Comparison of ENCODE assay signal across 14 mouse cellular contexts in genomic region chr2:28698566-28698965, GRCm38 (mm10). TPM values are rescaled to one million over a fixed set of nuclear protein-coding genes. Genes with fewer than 3 reads are reported as not detected.
DNase-seq lines count a peak whose midpoint lies in the region; ATAC-seq lines count a peak whose summit lies in the region.
"Had no signal": no experiment of that assay in that cellular context is flagged by ENCODE, and none has a peak within 500 bp of the region (broad histone marks: within the 10 kb centered on the region; RNA-seq: fewer than 3 reads in every experiment).

No protein-coding gene starts in this region.

- ATAC-seq in monocyte, adult 5-6 weeks (replicated peaks; ENCODE audit: insufficient number of reproducible peaks, low FRiP score, low TSS enrichment, poor library complexity, severe bottlenecking) = peak; percentile 41
- ATAC-seq: activated CD4-positive, CD25-positive, alpha-beta regulatory T cell, adult 4 months; CD4-positive, CD25-positive, alpha-beta regulatory T cell, adult 4 months had no signal

- peaks cover 14% of the 10 kb centered on the region for H3K27me3 ChIP-seq in heart, embryonic 10.5 days (ENCODE audit: insufficient read depth, poor library complexity, severe bottlenecking)
- H3K27me3 ChIP-seq in limb, embryonic 10.5 days (ENCODE audit: low read depth, poor library complexity, severe bottlenecking) = peaks cover 23% of the 10 kb centered on the region; the same call in 1 of the 2 replicates
- H3K27me3 ChIP-seq: intestine, embryonic 15.5 days had no signal

- intact Hi-C loops in heart, postnatal 25 days (cut with DNase I) = no loop called here

- no peaks in the 10 kb centered on the region for H3K36me3 ChIP-seq in heart, embryonic 10.5 days
- no peaks in the 10 kb centered on the region for H3K36me3 ChIP-seq in limb, embryonic 10.5 days
- H3K36me3 ChIP-seq: intestine, embryonic 15.5 days had no signal

- WGBS in heart, embryonic 10.5 days = 71% methylated on average over 5 of the region's 5 CpGs
- WGBS in limb, embryonic 10.5 days = 76% methylated on average over 5 of the region's 5 CpGs

- peaks cover 22% of the 10 kb centered on the region for H3K4me1 ChIP-seq in heart, embryonic 10.5 days
- peaks cover 36% of the 10 kb centered on the region for H3K4me1 ChIP-seq in limb, embryonic 10.5 days

- H3K4me3 ChIP-seq in heart, embryonic 10.5 days = 0 out of 2 replicates have a peak overlapping the region, but pooled peaks have one; percentile 79
- H3K4me3 ChIP-seq in limb, embryonic 10.5 days = no peak overlapping the region; the same call in 1 of the 2 replicates

- no peak overlapping the region for H3K27ac ChIP-seq in heart, embryonic 10.5 days
- peak overlapping the region; percentile 76; the same call in 1 of the 2 replicates for H3K27ac ChIP-seq in limb, embryonic 10.5 days
- H3K27ac ChIP-seq: intestine, embryonic 15.5 days had no signal

- DNase-seq in heart, embryonic 10.5 days (ENCODE audit: low spot score) = no peak
- DNase-seq in heart, postnatal 25 days (ENCODE audit: low spot score) = no peak
- peak; percentile 17 to 28 for DNase-seq in spleen, postnatal 10 days (ENCODE audit: low spot score in 2 of 2)
- no peak for DNase-seq in spleen, adult 12 weeks (ENCODE audit: low spot score)
- DNase-seq in limb, embryonic 10.5 days (ENCODE audit: low spot score) = no peak
- no peak for DNase-seq in adrenal gland, postnatal 25 days
- DNase-seq in kidney, postnatal 36 days = no peak
- DNase-seq: cerebellum, adult 9-10 months had no signal

- H3K9me3 ChIP-seq in heart, embryonic 10.5 days = no peaks in the 10 kb centered on the region
- no peaks in the 10 kb centered on the region for H3K9me3 ChIP-seq in limb, embryonic 10.5 days (replicated peaks)
- H3K9me3 ChIP-seq: intestine, embryonic 15.5 days had no signal

RNA-seq across cellular contexts. Expression of gene Spaca9, which starts 1.0 kb away (rescaled TPM):
- 3.2 and 4.7 TPM in 2 replicates for polyA plus RNA-seq in heart, embryonic 10.5 days (2016; fragmentation: Nextera tagmentation; extraction: Ambion mirVana)
- total RNA-seq in heart, postnatal 25 days (2021) = under 1 TPM in 1 of 2 experiments, not detected in 1; 0.52 TPM
- polyA plus RNA-seq in limb, embryonic 10.5 days (2016; fragmentation: Nextera tagmentation; extraction: Ambion mirVana) = 2.5 and 2.8 TPM in 2 replicates
- 1.3 to 10.1 TPM (median 3.3 TPM) in 3 replicates for total RNA-seq in monocyte, adult 5-6 weeks (2017)
- 1.5 TPM in 1 of 2 replicates, not detected in the other for total RNA-seq in adrenal gland, postnatal 25 days (2021)
- total RNA-seq: gastrocnemius, adult 8-10 months; megakaryocyte-erythroid progenitor cell, adult 5-6 weeks had no signal
- polyA plus RNA-seq: CD4-positive, CD25-positive, alpha-beta regulatory T cell, adult 4 months had no signal

RNA-seq across cellular contexts. Expression of gene Ak8, which starts 1.4 kb away (rescaled TPM):
- 0.55 and 1.1 TPM in 2 replicates for polyA plus RNA-seq in heart, embryonic 10.5 days (2016; fragmentation: Nextera tagmentation; extraction: Ambion mirVana)
- not detected for total RNA-seq in heart, postnatal 25 days (2021)
- 0.41 and 0.58 TPM in 2 replicates for polyA plus RNA-seq in limb, embryonic 10.5 days (2016; fragmentation: Nextera tagmentation; extraction: Ambion mirVana)
- total RNA-seq in monocyte, adult 5-6 weeks (2017) = 0.39 to 1.6 TPM in 2 of 3 replicates, not detected in the other
- total RNA-seq in adrenal gland, postnatal 25 days (2021) = not detected in 2 replicates
- total RNA-seq: gastrocnemius, adult 8-10 months; megakaryocyte-erythroid progenitor cell, adult 5-6 weeks had no signal
- polyA plus RNA-seq: activated CD4-positive, CD25-positive, alpha-beta regulatory T cell, adult 4 months; CD4-positive, CD25-positive, alpha-beta regulatory T cell, adult 4 months had no signal

RNA-seq across cellular contexts. Expression of gene Tsc1, which starts 57.5 kb away (rescaled TPM):
- polyA plus RNA-seq in heart, embryonic 10.5 days (2016; fragmentation: Nextera tagmentation; extraction: Ambion mirVana) = 17.8 and 23.8 TPM in 2 replicates
- 10 to 100 TPM; 23.5 to 24.7 TPM for total RNA-seq in heart, postnatal 25 days (2021)
- 24.2 and 26.9 TPM in 2 replicates for polyA plus RNA-seq in limb, embryonic 10.5 days (2016; fragmentation: Nextera tagmentation; extraction: Ambion mirVana)
- total RNA-seq in monocyte, adult 5-6 weeks (2017) = 14.2 to 29.8 TPM (median 24.7 TPM) in 3 replicates
- 22.3 and 22.8 TPM in 2 replicates for total RNA-seq in adrenal gland, postnatal 25 days (2021)

Comparison
In these comparisons a context has a peak if more than half of its experiments do, and no peak if none do; other contexts are left out.
1. DNase-seq: peak in spleen, postnatal 10 days (2 of 2); none in heart, embryonic 10.5 days (single experiment), heart, postnatal 25 days (single experiment), spleen, adult 12 weeks (single experiment), limb, embryonic 10.5 days (single experiment), adrenal gland, postnatal 25 days (single experiment) and kidney, postnatal 36 days (0 of 2).